Mouse (Mus musculus) myocyte (in vitro differentiated cells): ENCODE data around the gene Trim25. TPM values are rescaled to one million over a fixed set of nuclear protein-coding genes. Genes with fewer than 3 reads are reported as not detected.
"Not testable (repeated sequence)": the region's sequence is repeated elsewhere in the genome, so short reads cannot be mapped to it uniquely, and the experiment has no call there.

Experiments used
- H3K27me3 ChIP-seq: one replicate; pipeline ENCODE4 v1.6.1; 2011; ENCODE audit not compliant: control insufficient read depth, insufficient read depth, insufficient read length
- H3K36me3 ChIP-seq: one replicate; pipeline ENCODE4 v1.6.1; 2011; ENCODE audit not compliant: control insufficient read depth, insufficient read depth
- H3K4me2 ChIP-seq: one replicate; pipeline ENCODE4 v1.6.1; 2011; ENCODE audit warnings: low read depth, control low read depth
- H3K4me3 ChIP-seq: one replicate; pipeline ENCODE4 v1.5.1; 2011; ENCODE audit warnings: mild to moderate bottlenecking, control low read depth, moderate library complexity
- H3K79me2 ChIP-seq: one replicate; pipeline ENCODE4 v1.6.1; 2011; ENCODE audit not compliant: control insufficient read depth, insufficient read depth
- H3ac ChIP-seq: one replicate; pipeline ENCODE4 v1.6.1; 2011; ENCODE audit not compliant: control insufficient read depth, insufficient read length
- CEBPB ChIP-seq: IDR thresholded peaks from 2 replicates; pipeline ENCODE4 v1.6.1; 2011; ENCODE audit warnings: mild to moderate bottlenecking, moderate library complexity; ENCODE audit not compliant: poor library complexity, insufficient read depth, severe bottlenecking
- E2F4 ChIP-seq: IDR thresholded peaks from one replicate; pipeline ENCODE4 v1.6.1; 2011; ENCODE audit warnings: mild to moderate bottlenecking, control low read depth, moderate library complexity; ENCODE audit not compliant: insufficient read depth
- MAX ChIP-seq: IDR thresholded peaks from one replicate; pipeline ENCODE4 v1.6.1; 2011; ENCODE audit warnings: low read depth, mild to moderate bottlenecking, control low read depth
- MYOD1 ChIP-seq, 3 experiments: IDR thresholded peaks; one replicate each; pipeline ENCODE4 v1.6.1; 2011; ENCODE audit warnings: control low read depth in 2 of 3, low read depth in 2 of 3, mild to moderate bottlenecking in 2 of 3, moderate library complexity in 1 of 3; ENCODE audit not compliant: insufficient read length in 2 of 3, control insufficient read depth in 1 of 3
- MYOG ChIP-seq, 3 experiments: IDR thresholded peaks; one replicate each; pipeline ENCODE4 v1.6.1; 2011; ENCODE audit warnings: control low read depth in 2 of 3, low read depth in 2 of 3, mild to moderate bottlenecking in 2 of 3; ENCODE audit not compliant: insufficient read length in 2 of 3, control insufficient read depth in 1 of 3, insufficient read depth in 1 of 3
- POLR2A ChIP-seq: IDR thresholded peaks from one replicate; pipeline ENCODE4 v1.6.1; 2011; ENCODE audit warnings: low read depth, mild to moderate bottlenecking, control low read depth, moderate library complexity; ENCODE audit not compliant: insufficient read length
- POLR2AphosphoS2 ChIP-seq: IDR thresholded peaks from one replicate; pipeline ENCODE4 v1.6.1; 2011; ENCODE audit warnings: low read depth, control low read depth; ENCODE audit not compliant: insufficient read length
- REST ChIP-seq: IDR thresholded peaks from one replicate; pipeline ENCODE4 v1.6.1; 2011; ENCODE audit warnings: mild to moderate bottlenecking, control low read depth, moderate library complexity; ENCODE audit not compliant: insufficient read depth, insufficient read length
- SRF ChIP-seq: IDR thresholded peaks from one replicate; pipeline ENCODE4 v1.6.1; 2011; ENCODE audit warnings: low read depth; ENCODE audit not compliant: control insufficient read depth, insufficient read length
- TCF12 ChIP-seq: IDR thresholded peaks from one replicate; pipeline ENCODE4 v1.6.1; 2011; ENCODE audit warnings: mild to moderate bottlenecking, control low read depth; ENCODE audit not compliant: poor library complexity, insufficient read depth, severe bottlenecking
- TCF3 ChIP-seq: IDR thresholded peaks from one replicate; pipeline ENCODE4 v1.6.1; 2011; ENCODE audit warnings: low read depth, control low read depth; ENCODE audit not compliant: insufficient read length
- USF1 ChIP-seq: IDR thresholded peaks from one replicate; pipeline ENCODE4 v1.6.1; 2011; ENCODE audit warnings: low read depth, mild to moderate bottlenecking, control low read depth, moderate library complexity
- polyA plus RNA-seq: library from polyadenylated mRNA; unstranded; fragments of >200 nt; fragmentation: generic; extraction: Trizol; gene quantifications from one replicate; pipeline ENCODE4 v1.2.1, GENCODE M21; 2012; ENCODE audit warnings: missing spikeins

The Trim25 gene
- polyA plus RNA-seq, 1 experiment, result 6.5 TPM

DNA sequence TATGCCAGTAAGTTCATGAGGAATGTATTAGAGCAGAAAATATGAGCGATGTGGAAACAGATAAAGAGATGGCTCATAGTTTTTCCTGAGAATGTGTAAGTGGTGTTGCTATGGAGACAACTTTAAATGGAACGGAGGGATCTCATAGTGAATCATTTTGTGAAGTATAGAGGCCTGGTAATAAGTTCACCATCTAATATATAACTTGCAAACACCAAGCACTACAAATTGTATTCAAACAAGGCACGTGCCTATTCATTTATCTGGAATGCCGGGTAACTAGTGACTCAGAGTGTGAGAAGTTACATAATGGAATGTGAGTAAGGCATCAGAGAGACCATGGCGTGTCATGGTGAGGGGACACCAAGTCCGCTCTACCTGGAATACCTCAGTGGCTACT, 39.3 kb downstream of the Trim25 start:
- Histone ChIP-seq H3K4me2 (no peak overlapping the region), H3K79me2 (no peaks in the 10 kb centered on the region), H3K27me3 (no peaks in the 10 kb centered on the region), H3ac (no peak overlapping the region), H3K36me3 (peaks cover 11% of the 10 kb centered on the region), H3K4me3 (no peak overlapping the region)
- TF ChIP-seq MYOD1 (IDR thresholded peaks at IDR 0.05; ENCODE audit: control insufficient read depth in 1 of 3, insufficient read length in 2 of 3, low read depth in 2 of 3) (no peak), TCF3 (no peak), MYOG (IDR thresholded peaks at IDR 0.05; ENCODE audit: control insufficient read depth in 1 of 3, insufficient read depth in 1 of 3, insufficient read length in 2 of 3, low read depth in 2 of 3) (no peak), MAX (no peak), POLR2AphosphoS2 (no peak), E2F4 (no peak), SRF (no peak), REST (no peak), POLR2A (no peak)

DNA sequence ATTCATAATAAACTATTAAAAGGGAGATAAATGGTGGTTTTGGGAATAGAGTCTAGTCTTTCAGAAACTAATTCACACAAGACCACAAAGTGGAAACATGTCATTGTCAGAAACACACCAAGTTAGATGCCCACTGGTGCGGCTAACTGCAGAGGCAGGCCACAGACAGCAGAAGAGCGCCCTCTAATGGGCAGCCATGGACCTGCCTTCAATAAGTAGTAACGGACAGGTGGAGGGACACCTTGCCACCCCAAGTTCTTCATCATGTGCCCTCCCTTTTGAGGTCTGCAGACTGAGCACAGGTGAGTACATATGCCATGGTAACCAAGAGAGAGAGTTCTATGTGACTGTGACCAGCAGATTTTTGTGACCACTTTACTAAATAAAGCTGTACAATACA, 40.1 kb downstream of the Trim25 start:
- Histone ChIP-seq H3K27me3 (no peaks in the 10 kb centered on the region), H3ac (no peak overlapping the region), H3K36me3 (peaks cover 13% of the 10 kb centered on the region), H3K4me3 (no peak overlapping the region), H3K79me2 (no peaks in the 10 kb centered on the region), H3K4me2 (no peak overlapping the region)
- TF ChIP-seq MAX (no peak), MYOG (IDR thresholded peaks at IDR 0.05; ENCODE audit: control insufficient read depth in 1 of 3, insufficient read depth in 1 of 3, insufficient read length in 2 of 3, low read depth in 2 of 3) (no peak), POLR2A (no peak), CEBPB (no peak), POLR2AphosphoS2 (no peak), SRF (no peak), TCF12 (no peak), USF1 (no peak), MYOD1 (IDR thresholded peaks at IDR 0.05; ENCODE audit: control insufficient read depth in 1 of 3, insufficient read length in 2 of 3, low read depth in 2 of 3) (no peak), E2F4 (no peak)

DNA sequence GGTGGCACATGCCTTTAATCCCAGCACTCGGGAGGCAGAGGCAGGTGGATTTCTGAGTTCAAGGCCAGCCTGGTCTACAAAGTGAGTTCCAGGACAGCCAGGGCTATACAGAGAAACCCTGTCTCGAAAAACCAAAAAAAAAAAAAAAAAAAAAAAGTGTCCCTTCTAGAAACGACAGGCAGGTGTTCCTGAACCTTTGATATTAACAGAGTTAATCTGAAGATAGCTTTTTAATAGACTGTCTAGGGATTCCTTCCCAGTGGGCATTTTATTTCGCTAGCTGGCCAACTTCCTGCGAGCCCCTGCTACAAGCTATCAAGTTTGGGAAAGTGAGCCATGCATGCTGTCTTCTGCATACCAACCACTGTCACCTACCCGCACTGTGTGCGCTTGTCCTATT, 41.9 kb downstream of the Trim25 start:
- H3K79me2 ChIP-seq, H3K27me3 ChIP-seq, H3ac ChIP-seq, H3K4me3 ChIP-seq, H3K4me2 ChIP-seq: not testable (repeated sequence)
- H3K36me3 ChIP-seq, result peaks cover 16% of the 10 kb centered on the region

DNA sequence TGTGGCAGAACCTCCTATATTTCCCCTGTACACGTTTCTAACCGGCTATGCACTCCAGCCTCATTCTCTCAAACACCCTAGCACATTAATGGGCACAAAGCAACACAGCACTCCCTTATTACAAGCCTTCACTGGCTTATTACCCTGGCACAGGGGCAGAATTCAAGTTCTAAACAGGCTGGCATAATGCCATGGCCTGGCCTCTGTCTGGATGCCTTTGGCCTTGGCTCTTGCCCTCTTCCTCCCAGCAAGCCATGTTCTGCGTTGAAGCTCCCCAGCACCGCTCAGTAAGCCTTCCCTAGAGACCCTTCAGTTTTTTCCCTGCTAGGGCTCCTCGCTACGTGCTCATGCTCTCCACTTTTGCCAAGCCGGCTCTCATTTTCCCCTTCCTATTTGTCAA, 43.9 kb downstream of the Trim25 start:
- Histone ChIP-seq H3K36me3 (peaks cover 12% of the 10 kb centered on the region), H3K4me2 (no peak overlapping the region), H3K79me2 (no peaks in the 10 kb centered on the region), H3ac (no peak overlapping the region), H3K27me3 (no peaks in the 10 kb centered on the region), H3K4me3 (no peak overlapping the region)
- no peak for TF ChIP-seq CEBPB
- TF ChIP-seq SRF, result no peak
- TF ChIP-seq E2F4, result no peak
- no peak for TF ChIP-seq MYOG (IDR thresholded peaks at IDR 0.05; ENCODE audit: control insufficient read depth in 1 of 3, insufficient read depth in 1 of 3, insufficient read length in 2 of 3, low read depth in 2 of 3)
- TF ChIP-seq POLR2A, result no peak
- no peak for TF ChIP-seq USF1
- no peak for TF ChIP-seq REST

DNA sequence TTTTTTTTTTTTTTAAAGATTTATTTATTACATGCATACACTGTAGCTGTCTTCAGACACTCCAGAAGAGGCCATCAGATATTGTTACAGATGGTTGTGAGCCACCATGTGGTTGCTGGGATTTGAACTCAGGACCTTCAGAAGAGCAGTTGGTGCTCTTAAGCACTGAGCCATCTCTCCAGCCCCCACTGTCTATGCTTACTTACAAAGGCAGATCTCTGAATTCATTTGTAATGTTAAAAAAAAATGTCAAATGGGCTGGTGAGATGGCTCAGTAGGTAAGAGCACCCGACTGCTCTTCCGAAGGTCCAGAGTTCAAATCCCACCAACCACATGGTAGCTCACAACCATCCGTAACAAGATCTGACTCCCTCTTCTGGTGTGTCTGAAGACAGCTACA, 46.3 kb downstream of the Trim25 start:
- not testable (repeated sequence) for H3K79me2 ChIP-seq, H3K4me3 ChIP-seq, H3K4me2 ChIP-seq, H3K27me3 ChIP-seq, H3ac ChIP-seq
- H3K36me3 ChIP-seq, result peaks cover 15% of the 10 kb centered on the region

DNA sequence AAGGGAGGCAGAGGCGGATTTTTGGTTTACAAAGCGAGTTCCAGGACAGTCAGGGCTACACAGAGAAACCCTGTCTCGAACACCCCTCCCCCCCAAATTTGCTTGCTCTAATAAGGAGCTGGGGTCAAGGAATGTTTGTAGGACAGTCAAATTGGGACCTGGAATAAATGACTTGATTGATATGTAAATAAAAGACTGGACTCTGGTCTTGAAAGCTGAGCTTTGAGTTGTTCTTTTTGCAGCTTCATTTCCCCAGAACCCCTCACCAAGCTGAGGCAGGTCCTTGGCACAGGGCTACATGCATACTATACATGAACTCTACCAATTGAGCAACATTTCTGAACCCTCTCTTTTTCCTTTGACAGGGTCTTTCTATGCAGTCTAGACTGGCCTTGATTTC, 46.8 kb downstream of the Trim25 start:
- no peak overlapping the region for H3K4me3 ChIP-seq
- no peaks in the 10 kb centered on the region for H3K79me2 ChIP-seq
- TF ChIP-seq MAX (no peak), MYOD1 (IDR thresholded peaks at IDR 0.05; ENCODE audit: control insufficient read depth in 1 of 3, insufficient read length in 2 of 3, low read depth in 2 of 3) (no peak), USF1 (no peak), POLR2AphosphoS2 (no peak), SRF (no peak), TCF12 (no peak), MYOG (IDR thresholded peaks at IDR 0.05; ENCODE audit: control insufficient read depth in 1 of 3, insufficient read depth in 1 of 3, insufficient read length in 2 of 3, low read depth in 2 of 3) (no peak), CEBPB (no peak), POLR2A (no peak), E2F4 (no peak), TCF3 (no peak)
- no peaks in the 10 kb centered on the region for H3K27me3 ChIP-seq
- no peak overlapping the region for H3K4me2 ChIP-seq
- H3ac ChIP-seq, result no peak overlapping the region
- peaks cover 15% of the 10 kb centered on the region for H3K36me3 ChIP-seq
